Mouse (Mus musculus) liver (tissue): ENCODE results near the gene Ifi47.

Source experiments
- DNase-seq: peaks from one replicate; pipeline ENCODE4 v3.0.0-alpha.2; 2020; ENCODE audit warnings: mixed read lengths

The Ifi47 gene

GRCm38 (mm10) chr11:49089735-49090507 lies 13.5 kb downstream of the Ifi47 start:
- no peak for DNase-seq

GRCm38 (mm10) chr11:49090551-49090950 lies 14.2 kb downstream of the Ifi47 start:
- no peak for DNase-seq

GRCm38 (mm10) chr11:49091171-49091570 lies 14.8 kb downstream of the Ifi47 start:
- no peak for DNase-seq

- peak; percentile 40 for DNase-seq
Measured at GRCm38 (mm10) chr11:49092053-49092586, 15.7 kb downstream of the Ifi47 start.

- no peak for DNase-seq
Measured at GRCm38 (mm10) chr11:49092786-49093185, 16.4 kb downstream of the Ifi47 start.

GRCm38 (mm10) chr11:49093861-49094660 lies 17.7 kb downstream of the Ifi47 start:
- DNase-seq = no peak

- DNase-seq = no peak
Measured at GRCm38 (mm10) chr11:49095367-49095766, 19.0 kb downstream of the Ifi47 start.

GRCm38 (mm10) chr11:49100409-49100808 lies 24.0 kb downstream of the Ifi47 start:
- peak; percentile 38 for DNase-seq

- no peak for DNase-seq
Measured at GRCm38 (mm10) chr11:49101500-49101899, 25.1 kb downstream of the Ifi47 start.

GRCm38 (mm10) chr11:49103047-49103693 lies 26.8 kb downstream of the Ifi47 start:
- DNase-seq = peak; percentile 91

GRCm38 (mm10) chr11:49105752-49106151 lies 29.4 kb downstream of the Ifi47 start:
- DNase-seq = no peak

- no peak for DNase-seq
Measured at GRCm38 (mm10) chr11:49107650-49108537, 31.5 kb downstream of the Ifi47 start.

GRCm38 (mm10) chr11:49108833-49109232 lies 32.4 kb downstream of the Ifi47 start:
- DNase-seq = peak; percentile 45

GRCm38 (mm10) chr11:49111000-49111399 lies 34.6 kb downstream of the Ifi47 start:
- no peak for DNase-seq

- no peak for DNase-seq
Measured at GRCm38 (mm10) chr11:49112624-49113219, 36.3 kb downstream of the Ifi47 start.

GRCm38 (mm10) chr11:49114158-49114557 lies 37.8 kb downstream of the Ifi47 start:
- DNase-seq = no peak

GRCm38 (mm10) chr11:49114774-49115173 lies 38.4 kb downstream of the Ifi47 start, which contains the start of gene Olfr1396:
Gene Olfr1396, minus strand, starts transcription at chr11:49114874.
- no peak for DNase-seq

- DNase-seq = no peak
Measured at GRCm38 (mm10) chr11:49119635-49120034, 43.2 kb downstream of the Ifi47 start.

- DNase-seq = peak; percentile 51
Measured at GRCm38 (mm10) chr11:49124169-49124568, 47.8 kb downstream of the Ifi47 start.

GRCm38 (mm10) chr11:49141974-49142373 lies 65.6 kb downstream of the Ifi47 start, which contains the start of gene Olfr1395:
Gene Olfr1395, plus strand, starts transcription at chr11:49142274.
- no peak for DNase-seq
